Mouse (Mus musculus) retina, embryonic 14.5 days (tissue): ENCODE measurements around the gene Hist1h2bn.

Source experiments
- DNase-seq: peaks from one replicate; pipeline ENCODE4 v3.0.0-alpha.2; 2015; ENCODE audit warnings: low spot score

Hist1h2bn gene

DNA sequence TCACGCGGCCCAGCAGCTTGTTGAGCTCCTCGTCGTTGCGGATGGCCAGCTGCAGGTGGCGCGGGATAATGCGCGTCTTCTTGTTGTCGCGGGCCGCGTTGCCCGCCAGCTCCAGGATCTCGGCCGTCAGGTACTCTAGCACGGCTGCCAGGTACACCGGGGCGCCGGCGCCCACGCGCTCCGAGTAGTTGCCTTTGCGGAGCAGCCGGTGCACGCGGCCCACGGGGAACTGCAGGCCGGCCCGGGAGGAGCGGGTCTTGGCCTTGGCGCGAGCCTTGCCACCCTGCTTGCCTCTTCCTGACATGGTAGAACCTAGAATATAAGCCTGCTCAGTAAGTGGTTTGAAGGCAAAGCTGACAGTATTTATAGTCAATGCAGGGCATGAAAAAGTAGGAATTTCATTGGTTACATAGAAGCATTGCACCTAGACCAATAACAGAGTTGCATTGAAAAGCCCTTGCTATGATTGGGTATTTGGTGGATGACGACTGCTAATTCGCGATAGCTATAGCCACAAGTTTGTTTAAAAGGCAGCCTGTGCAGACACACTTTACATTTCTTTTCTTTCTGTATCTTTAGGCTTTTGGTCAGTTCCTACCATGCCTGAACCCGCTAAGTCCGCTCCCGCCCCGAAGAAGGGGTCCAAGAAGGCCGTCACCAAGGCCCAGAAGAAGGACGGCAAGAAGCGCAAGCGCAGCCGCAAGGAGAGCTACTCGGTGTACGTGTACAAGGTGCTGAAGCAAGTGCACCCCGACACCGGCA, at the start of gene Hist1h2bn, which contains the start of gene Hist1h2ak:
Gene Hist1h2bn, plus strand, starts transcription at position 600 of the 762 bp plus-strand sequence.
Gene Hist1h2ak, minus strand, starts transcription at position 304 of the 762 bp plus-strand sequence.
- peak; percentile 94 for DNase-seq

DNA sequence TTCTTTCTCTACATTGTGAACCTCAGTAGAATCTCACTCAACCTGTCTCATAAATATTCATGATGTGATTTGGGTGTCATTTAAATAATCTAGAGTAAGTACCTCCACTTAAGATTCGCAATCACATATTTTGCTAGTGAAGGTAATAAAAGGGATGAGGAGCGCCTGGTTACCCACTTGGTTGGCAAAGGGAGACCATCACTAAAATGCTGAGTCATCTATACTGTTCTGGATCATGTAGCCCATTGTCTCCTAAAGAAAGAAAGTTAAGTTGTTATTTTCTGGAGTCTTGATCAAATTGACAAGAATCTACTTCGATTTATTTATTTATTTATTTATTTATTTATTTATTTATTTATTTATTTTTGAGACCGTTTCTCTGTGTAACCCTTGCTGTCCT, 47.3 kb upstream of the Hist1h2bn start:
- DNase-seq = no peak

DNA sequence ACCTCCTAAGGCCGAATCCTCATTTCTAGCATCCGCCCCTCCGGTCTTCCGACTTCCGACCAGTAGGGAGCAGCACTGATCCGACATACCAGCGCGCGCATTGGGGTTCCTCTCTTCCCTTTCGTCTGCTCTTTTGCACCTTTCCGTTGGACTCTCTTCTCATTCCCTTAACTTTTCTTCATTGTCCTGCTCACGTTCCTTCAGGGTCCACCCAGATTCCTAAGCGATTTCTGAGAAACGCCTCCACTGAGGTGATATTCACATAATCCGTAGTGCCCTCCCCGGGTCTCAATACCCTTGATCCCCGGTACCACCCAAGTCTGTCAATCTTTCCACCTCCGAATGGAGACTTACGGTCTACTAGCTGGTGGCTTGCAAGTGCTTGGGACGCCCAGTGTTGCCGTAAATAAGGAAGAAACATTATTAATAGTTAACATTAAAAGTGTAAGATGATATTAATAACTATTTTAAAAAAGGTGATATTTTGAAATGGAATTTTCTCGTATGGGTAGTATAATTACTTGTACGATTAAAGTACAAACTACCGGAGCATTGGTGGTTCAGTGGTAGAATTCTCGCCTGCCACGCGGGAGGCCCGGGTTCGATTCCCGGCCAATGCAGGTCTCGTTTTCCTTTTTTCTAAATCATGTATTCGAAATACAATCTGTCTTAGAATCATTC, 43.8 kb upstream of the Hist1h2bn start:
- DNase-seq = peak; percentile 93

DNA sequence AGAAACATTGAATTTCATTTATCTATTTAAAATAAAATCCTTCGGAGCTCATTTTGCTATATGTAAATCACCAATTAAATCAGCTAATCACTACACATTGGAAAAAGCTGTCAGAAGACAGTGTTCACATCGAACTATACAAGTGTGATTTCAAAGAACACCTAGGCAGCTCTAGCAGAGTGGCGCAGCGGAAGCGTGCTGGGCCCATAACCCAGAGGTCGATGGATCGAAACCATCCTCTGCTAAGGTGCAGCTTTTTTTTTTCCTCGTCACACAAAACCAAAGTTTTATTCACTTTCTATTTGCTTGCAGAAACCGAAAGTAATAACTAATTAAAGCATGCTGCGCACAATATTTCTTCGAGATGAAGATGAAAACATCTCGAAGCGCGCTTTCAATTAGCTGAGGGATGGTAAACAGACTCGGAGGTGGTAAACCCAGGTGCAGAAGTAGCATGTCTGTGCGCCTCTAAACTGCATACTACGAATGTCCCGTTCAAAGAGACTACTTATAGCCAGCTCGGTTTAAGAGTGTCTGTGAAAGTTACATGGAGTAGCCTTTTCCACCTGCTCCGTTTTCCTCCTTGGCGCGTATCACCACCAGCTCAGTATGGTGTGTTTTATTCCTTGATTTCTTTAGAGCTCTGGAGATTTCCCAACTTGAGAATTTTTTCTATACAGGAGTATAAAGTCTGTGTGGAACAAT, 43.0 kb upstream of the Hist1h2bn start:
- peak; percentile 91 for DNase-seq

DNA sequence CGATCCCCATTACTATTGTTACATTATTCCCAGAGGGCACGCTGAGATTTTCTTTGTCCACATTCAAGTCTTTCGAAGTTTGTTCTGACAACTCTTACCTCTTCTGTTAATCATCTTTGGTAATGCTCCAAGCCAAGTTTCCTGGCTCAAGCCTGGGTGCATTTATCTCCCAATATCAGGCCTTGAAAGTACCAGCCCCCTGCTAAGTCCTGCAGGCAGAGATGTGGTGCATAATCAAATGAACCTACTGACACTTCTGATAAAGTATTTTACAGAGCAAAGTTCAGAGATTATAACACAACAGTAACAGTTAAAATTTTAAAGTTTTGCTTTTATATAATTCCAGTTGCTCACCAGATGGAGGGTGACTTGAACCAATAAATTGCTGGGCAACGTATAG, 42.2 kb upstream of the Hist1h2bn start:
- no peak for DNase-seq

DNA sequence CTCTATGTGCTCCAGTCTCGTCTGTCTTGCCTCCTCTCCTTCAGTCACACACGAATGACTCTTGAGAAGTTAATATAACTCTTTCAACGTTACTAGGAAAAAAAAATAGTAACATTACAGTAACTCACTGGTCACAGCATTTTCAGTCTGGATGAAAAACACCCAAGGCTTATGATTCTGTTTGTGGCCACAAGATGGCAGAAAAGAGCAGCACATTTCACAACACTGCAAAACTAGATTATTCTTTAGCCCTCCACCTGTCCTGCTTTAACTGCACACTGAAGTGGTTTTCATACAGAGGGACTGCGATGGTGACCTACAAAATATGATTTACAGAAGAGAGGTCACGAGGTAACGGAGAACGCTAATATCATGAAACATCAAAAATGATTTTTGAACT, 39.2 kb upstream of the Hist1h2bn start:
- DNase-seq = peak; percentile 84

DNA sequence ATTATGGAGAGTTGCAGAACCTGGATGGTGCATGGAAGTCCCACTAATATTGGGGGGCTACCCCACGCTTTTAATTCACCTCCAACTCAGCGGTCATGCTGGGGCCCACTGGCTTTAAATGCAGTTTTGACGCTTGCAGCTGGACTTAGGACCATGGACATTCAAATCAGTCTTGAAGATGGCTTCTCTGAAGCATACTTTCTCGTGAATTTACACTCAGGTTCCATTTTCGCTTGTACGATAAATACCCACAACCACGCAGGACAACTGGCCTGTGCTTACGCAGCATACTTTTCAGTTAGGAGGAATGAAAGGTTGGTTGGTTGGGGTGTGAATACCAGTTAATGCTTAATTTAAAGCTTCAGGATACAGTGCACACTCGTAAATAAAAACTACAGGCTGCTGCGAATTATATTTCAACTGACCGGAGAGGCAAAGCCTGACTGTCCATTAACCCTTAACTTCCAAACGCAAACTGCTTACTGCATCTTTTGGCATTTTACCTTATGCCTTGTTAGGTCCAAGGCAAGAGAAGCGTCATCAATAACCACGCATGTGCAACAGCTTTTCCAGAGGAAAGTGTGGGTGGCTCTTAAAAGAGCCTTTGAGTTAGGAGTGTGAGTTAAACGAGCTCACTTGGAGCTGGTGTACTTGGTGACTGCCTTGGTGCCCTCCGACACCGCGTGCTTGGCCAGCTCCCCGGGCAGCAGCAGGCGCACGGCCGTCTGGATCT, 38.6 kb upstream of the Hist1h2bn start:
- peak; percentile 46 for DNase-seq

DNA sequence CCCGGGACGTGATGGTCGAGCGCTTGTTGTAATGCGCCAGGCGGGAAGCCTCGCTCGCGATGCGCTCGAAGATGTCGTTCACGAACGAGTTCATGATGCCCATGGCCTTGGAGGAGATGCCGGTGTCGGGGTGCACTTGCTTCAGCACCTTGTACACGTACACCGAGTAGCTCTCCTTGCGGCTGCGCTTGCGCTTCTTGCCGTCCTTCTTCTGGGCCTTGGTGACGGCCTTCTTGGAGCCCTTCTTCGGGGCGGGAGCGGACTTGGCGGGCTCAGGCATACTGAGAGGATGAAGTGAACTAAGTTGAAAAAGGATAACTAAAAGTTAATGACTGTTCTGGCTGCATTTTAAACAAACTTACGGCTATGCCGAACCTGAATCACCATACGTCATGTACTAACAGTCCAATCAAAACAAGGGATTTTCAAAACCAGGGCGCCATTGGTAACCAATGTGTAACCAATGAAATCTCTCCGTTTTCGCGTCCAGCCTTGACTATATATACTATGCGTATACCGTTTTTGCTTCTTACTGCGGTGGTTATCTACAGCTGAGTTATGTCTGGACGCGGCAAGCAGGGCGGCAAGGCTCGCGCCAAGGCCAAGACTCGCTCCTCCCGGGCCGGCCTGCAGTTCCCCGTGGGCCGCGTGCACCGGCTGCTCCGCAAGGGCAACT, 37.9 kb upstream of the Hist1h2bn start, which contains the start of the genes Hist1h2bl and Hist1h2ai:
Gene Hist1h2bl, minus strand, starts transcription at position 280 of the 676 bp plus-strand sequence.
Gene Hist1h2ai, plus strand, starts transcription at position 559 of the 676 bp plus-strand sequence.
- peak; percentile 96 for DNase-seq

DNA sequence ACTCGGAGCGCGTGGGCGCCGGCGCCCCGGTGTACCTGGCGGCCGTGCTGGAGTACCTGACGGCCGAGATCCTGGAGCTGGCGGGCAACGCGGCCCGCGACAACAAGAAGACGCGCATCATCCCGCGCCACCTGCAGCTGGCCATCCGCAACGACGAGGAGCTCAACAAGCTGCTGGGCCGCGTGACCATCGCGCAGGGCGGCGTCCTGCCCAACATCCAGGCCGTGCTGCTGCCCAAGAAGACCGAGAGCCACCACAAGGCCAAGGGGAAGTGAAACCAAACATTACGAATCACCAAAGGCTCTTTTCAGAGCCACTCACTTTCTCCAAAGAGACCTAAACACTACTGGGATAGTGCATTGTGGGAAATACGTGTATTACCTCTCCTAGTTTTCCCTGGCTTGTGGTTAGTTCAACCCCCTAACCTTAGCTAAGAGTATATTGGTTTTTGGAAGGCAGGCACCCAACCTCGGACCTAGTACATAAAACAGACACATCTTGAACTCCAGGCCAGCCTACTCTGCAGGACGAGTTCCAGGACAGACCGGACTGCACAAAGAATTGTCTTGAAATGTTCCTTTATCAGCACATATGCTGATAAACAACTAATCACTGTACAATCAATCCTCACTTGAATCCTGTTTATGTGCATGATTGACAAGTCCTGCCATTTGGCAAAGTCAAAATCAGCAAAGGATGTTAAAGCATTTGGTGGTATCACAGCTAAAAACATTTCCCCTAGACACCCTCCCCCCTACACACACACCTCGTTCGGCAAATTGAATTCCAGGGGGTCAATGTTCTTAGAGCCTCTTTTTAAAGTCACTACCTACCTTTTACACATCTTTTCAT, 37.2 kb upstream of the Hist1h2bn start:
- peak; percentile 62 for DNase-seq

DNA sequence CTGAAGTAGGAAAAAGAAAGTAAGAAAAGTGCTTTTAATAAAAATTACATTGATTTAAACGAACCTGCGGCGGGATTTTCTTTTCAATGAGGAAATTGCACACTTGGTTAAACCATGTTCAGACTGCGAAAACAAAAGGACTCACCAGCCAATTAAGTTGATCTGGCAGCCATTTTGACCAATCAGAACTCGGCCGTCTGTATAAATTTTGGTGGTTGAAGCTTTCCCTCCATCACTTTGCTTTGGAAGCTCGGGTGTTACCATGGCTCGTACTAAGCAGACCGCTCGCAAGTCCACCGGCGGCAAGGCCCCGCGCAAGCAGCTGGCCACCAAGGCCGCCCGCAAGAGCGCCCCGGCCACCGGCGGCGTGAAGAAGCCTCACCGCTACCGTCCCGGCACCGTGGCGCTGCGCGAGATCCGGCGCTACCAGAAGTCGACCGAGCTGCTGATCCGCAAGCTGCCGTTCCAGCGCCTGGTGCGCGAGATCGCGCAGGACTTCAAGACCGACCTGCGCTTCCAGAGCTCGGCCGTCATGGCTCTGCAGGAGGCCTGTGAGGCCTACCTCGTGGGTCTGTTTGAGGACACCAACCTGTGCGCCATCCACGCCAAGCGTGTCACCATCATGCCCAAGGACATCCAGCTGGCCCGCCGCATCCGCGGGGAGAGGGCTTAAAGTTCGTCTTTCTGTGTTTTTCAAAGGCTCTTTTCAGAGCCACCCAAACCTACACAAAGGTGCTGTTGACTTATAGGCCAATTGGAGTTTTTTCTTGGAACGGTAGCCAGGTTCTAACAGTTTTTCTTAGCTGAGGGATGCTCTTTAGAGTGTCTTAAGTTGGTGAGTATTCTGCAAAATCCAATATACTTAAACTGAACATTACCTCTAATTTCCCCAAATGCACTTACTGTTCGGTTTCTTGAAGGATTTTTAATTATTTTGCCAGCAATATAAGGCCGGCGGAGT, 36.2 kb upstream of the Hist1h2bn start, which contains the start of gene Hist1h3h:
Gene Hist1h3h, plus strand, starts transcription at position 263 of the 961 bp plus-strand sequence.
- peak; percentile 94 for DNase-seq

DNA sequence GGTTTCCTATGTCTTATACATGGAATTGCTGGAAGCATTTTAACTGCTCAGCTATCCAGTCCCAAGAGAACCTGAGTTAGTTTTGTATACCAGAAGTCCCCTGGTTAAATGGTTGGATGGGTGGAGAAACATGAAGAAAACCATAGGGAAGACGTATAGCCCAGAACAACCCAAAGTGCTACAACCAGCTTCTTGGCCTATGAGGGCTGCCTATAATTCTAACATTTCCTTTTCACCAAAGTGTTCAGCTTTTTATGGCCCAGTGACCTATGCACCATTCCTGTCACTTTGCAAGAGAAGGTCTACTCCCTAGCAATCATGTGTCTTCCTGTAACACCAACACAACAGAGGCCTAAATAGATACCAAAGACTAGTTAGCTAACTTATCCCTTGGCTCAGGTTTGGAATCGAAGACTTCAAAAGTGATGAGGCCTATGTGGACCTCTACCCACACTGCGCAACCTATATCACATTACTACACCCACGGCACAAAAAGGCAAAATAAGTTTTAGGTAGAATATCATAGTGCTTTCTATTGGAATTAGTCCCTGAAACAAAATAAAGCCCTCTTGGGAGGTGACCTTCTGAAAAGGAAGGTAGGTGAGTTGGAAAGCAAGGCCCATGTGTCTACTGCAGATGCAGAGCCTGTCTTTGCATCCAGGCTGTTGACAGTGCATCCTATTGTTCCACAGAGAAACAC, 35.4 kb upstream of the Hist1h2bn start:
- DNase-seq = no peak

DNA sequence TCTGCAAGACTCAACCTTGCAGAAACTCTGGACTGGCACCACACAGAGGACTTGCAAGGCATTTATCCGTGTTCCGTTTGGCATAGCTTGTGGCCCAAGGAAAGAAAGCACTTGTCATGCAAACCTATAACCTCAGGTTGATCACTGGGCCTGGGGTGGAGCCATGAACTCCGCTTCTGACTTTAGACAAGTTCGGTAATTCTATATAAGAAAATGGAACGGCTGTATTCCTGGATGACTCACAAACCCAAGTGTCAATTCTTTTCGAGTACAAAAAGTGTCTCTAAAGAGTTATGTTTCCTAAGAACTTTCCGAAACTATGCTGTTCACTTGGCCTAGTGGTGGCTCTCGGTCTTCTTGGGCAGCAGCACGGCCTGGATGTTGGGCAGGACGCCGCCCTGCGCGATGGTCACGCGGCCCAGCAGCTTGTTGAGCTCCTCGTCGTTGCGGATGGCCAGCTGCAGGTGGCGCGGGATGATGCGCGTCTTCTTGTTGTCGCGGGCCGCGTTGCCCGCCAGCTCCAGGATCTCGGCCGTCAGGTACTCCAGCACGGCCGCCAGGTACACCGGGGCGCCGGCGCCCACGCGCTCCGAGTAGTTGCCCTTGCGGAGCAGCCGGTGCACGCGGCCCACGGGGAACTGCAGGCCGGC, 32.7 kb upstream of the Hist1h2bn start:
- peak; percentile 43 for DNase-seq

DNA sequence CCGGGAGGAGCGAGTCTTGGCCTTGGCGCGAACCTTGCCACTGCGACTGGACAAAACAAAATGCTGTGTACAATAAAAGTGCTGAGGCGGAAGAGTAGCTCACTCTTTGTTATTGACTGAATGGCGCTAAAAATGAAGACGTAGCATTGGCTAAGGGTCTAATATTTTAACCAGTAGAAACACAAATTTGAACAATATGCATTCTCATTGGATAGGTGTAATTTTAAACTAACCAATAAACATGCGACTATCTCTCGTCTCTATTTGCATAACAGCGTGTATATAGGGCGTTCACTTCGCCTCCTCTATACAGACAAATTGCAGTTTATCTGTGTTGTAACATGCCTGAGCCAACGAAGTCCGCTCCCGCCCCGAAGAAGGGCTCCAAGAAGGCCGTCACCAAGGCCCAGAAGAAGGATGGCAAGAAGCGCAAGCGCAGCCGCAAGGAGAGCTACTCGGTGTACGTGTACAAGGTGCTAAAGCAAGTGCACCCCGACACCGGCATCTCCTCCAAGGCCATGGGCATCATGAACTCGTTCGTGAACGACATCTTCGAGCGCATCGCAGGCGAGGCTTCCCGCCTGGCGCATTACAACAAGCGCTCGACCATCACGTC, 32.1 kb upstream of the Hist1h2bn start, which contains the start of gene Hist1h2bm:
Gene Hist1h2bm, plus strand, starts transcription at position 288 of the 616 bp plus-strand sequence.
- DNase-seq = peak; percentile 97

DNA sequence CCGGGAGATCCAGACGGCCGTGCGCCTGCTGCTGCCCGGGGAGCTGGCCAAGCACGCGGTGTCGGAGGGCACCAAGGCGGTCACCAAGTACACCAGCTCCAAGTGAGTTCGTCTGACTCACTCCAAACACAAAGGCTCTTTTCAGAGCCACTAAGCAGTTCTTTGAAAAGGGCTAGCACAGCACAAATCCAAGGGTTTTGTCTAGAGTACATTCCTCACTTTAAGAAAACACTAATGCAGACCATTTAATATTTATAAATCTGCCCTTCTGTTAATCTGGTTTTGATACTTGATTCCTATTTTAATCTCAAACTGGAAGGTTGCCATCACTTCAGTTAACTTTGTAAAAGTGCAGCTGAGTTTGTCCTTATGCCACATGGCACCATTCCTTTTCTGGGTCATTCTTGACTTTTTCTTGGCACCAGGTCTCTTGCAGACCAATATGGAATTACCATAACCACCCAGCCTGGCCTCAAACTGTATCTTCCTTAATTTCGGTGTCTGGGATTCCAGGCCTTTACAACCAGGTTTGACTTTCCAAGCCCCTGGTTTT, 31.5 kb upstream of the Hist1h2bn start:
- DNase-seq = peak; percentile 58

DNA sequence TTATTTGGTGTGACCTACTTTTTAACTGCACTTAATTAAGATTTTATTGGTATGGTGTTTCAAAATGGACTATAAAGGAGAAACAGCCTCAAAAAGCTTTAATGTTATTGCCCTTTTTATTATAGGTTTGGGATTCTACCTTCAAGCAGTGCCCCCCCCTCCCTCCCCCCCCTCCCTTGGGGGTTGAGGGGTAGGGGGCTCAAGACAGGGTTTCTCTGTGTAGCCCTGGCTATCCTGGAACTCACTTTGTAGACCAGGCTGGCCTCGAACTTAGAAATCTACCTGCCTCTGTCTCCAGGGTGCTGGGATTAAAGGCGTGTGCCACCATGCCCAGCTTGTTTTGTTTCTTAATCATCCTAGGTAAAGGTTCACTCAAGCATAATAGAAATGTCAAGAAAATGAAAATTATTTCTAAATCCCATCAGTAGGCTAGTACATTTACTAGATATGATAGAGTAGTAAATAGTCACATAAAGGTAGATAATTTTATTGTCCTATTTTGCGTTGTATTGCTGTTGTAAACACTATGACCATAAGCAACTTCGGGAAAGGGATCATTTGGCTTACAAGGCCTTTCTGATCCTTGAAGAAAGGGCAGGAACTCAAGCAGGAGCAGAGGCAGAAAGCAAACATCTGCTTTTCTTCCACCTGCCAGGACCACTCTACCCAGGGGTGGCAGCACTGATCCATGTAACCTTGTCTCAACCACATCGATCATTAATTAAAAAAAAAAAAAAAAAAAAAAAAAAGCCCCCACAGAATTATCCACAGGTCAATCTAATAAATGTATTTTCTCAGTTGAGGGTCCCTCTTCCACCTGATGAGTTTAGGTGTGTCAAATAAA, 30.7 kb upstream of the Hist1h2bn start:
- DNase-seq = no peak
